Mouse (Mus musculus): Measurements from ENCODE around the gene Pea15a.
"Not testable (repeated sequence)": the region's sequence is repeated elsewhere in the genome, so short reads cannot be mapped to it uniquely, and the experiment has no call there.

Gene Pea15a

GRCm38 (mm10) chr1:172206141-172206917 lies at the start of gene Pea15a:
Pea15a (minus strand) TSS chr1:172206804.
- peak; percentile 77 to 79 for DNase-seq (ENCODE audit: low spot score in 2 of 2)

GRCm38 (mm10) chr1:172247679-172248078 lies 41.1 kb upstream of the Pea15a start:
- no peak for DNase-seq (ENCODE audit: low spot score in 2 of 2)

- no peak for DNase-seq (ENCODE audit: low spot score in 2 of 2)
Observed at GRCm38 (mm10) chr1:172247216-172247615, 40.6 kb upstream of the Pea15a start.

GRCm38 (mm10) chr1:172244645-172245044 lies 38.0 kb upstream of the Pea15a start:
- DNase-seq (ENCODE audit: low spot score in 2 of 2), result not testable (repeated sequence)

- DNase-seq (ENCODE audit: low spot score in 2 of 2), result no peak
Observed at GRCm38 (mm10) chr1:172243547-172244205, 37.1 kb upstream of the Pea15a start.

GRCm38 (mm10) chr1:172242401-172242800 lies 35.8 kb upstream of the Pea15a start:
- no peak for DNase-seq (ENCODE audit: low spot score in 2 of 2)

GRCm38 (mm10) chr1:172240945-172241708 lies 34.5 kb upstream of the Pea15a start:
- DNase-seq (ENCODE audit: low spot score in 2 of 2), result no peak

- DNase-seq (ENCODE audit: low spot score in 2 of 2), result no peak
Observed at GRCm38 (mm10) chr1:172229215-172229614, 22.6 kb upstream of the Pea15a start.

- DNase-seq (ENCODE audit: low spot score in 2 of 2), result no peak
Observed at GRCm38 (mm10) chr1:172228209-172228608, 21.6 kb upstream of the Pea15a start.

- no peak for DNase-seq (ENCODE audit: low spot score in 2 of 2)
Observed at GRCm38 (mm10) chr1:172221297-172222063, 14.9 kb upstream of the Pea15a start.

GRCm38 (mm10) chr1:172220414-172220813 lies 13.8 kb upstream of the Pea15a start:
- no peak for DNase-seq (ENCODE audit: low spot score in 2 of 2)

- DNase-seq (ENCODE audit: low spot score in 2 of 2), result no peak
Observed at GRCm38 (mm10) chr1:172219451-172220406, 13.1 kb upstream of the Pea15a start, which contains the start of gene Casq1. Casq1 (minus strand) TSS chr1:172219868.

- DNase-seq (ENCODE audit: low spot score in 2 of 2), result no peak
Observed at GRCm38 (mm10) chr1:172218164-172218910, 11.7 kb upstream of the Pea15a start.

- DNase-seq (ENCODE audit: low spot score in 2 of 2), result peak; percentile 87 to 89
Observed at GRCm38 (mm10) chr1:172217148-172217547, 10.5 kb upstream of the Pea15a start.

- no peak for DNase-seq (ENCODE audit: low spot score in 2 of 2)
Observed at GRCm38 (mm10) chr1:172214748-172215147, 8.1 kb upstream of the Pea15a start.

- DNase-seq (ENCODE audit: low spot score in 2 of 2), result no peak
Observed at GRCm38 (mm10) chr1:172213771-172214170, 7.2 kb upstream of the Pea15a start.

- no peak for DNase-seq (ENCODE audit: low spot score in 2 of 2)
Observed at GRCm38 (mm10) chr1:172212776-172213175, 6.2 kb upstream of the Pea15a start.

- DNase-seq (ENCODE audit: low spot score in 2 of 2), result no peak
Observed at GRCm38 (mm10) chr1:172207111-172207584, 544 bp upstream of the Pea15a start.

- DNase-seq (ENCODE audit: low spot score in 2 of 2), result no peak
Observed at GRCm38 (mm10) chr1:172205741-172206087, 890 bp downstream of the Pea15a start.

Data from frontal cortex, postnatal 10 days (tissue).